Mouse (Mus musculus) midbrain, embryonic 13.5 days (tissue): ENCODE results near the gene Srpk1. TPM values are rescaled to one million over a fixed set of nuclear protein-coding genes. Genes with fewer than 3 reads are reported as not detected.
"Not testable (repeated sequence)": the region's sequence is repeated elsewhere in the genome, so short reads cannot be mapped to it uniquely, and the experiment has no call there.

Experiments used
- ATAC-seq: fragments of 200-750 bp; cut with Nextera tagmentation; 2 replicates; pipeline ENCODE4 v1.8.0; 2017; ENCODE audit warnings: mild to moderate bottlenecking, moderate TSS enrichment, moderate library complexity
- H3K27ac ChIP-seq: fragments of 300-500 bp; sonication (generic); 2 replicates; pipeline ENCODE4 v1.5.1; 2015; ENCODE audit warnings: inconsistent platforms, mild to moderate bottlenecking, moderate library complexity
- H3K27me3 ChIP-seq: fragments of 300-500 bp; sonication (generic); 2 replicates; pipeline ENCODE4 v1.6.1; 2015; ENCODE audit warnings: mild to moderate bottlenecking, inconsistent platforms
- H3K36me3 ChIP-seq: fragments of 300-500 bp; sonication (generic); 2 replicates; pipeline ENCODE4 v1.6.1; 2015; ENCODE audit warnings: mild to moderate bottlenecking, inconsistent platforms
- H3K4me1 ChIP-seq: fragments of 300-500 bp; sonication (generic); replicated peaks from 2 replicates; pipeline ENCODE4 v1.6.1; 2015; ENCODE audit warnings: inconsistent platforms
- H3K4me2 ChIP-seq: fragments of 300-500 bp; sonication (generic); replicated peaks from 2 replicates; pipeline ENCODE4 v1.6.1; 2015; ENCODE audit warnings: moderate library complexity, mild to moderate bottlenecking, inconsistent platforms
- H3K4me3 ChIP-seq: fragments of 300-500 bp; sonication (generic); replicated peaks from 2 replicates; pipeline ENCODE4 v1.5.1; 2015; ENCODE audit warnings: mild to moderate bottlenecking, inconsistent platforms
- H3K9ac ChIP-seq: fragments of 300-500 bp; sonication (generic); replicated peaks from 2 replicates; pipeline ENCODE4 v1.6.1; 2015; ENCODE audit warnings: mild to moderate bottlenecking, inconsistent platforms
- H3K9me3 ChIP-seq: fragments of 300-500 bp; sonication (generic); 2 replicates; pipeline ENCODE4 v1.6.1; 2016; ENCODE audit warnings: mild to moderate bottlenecking, inconsistent platforms
- WGBS: fragments of 180-500 bp; shearing (Covaris S2); methylation state at CpG from one replicate; pipeline ENCODE4 v1.1.7; 2015; 5-methylcytosine and 5-hydroxymethylcytosine counted together
- polyA plus RNA-seq: library from polyadenylated mRNA; unstranded; fragments of >200 nt; fragmentation: Nextera tagmentation; extraction: Ambion mirVana; gene quantifications from 2 replicates; pipeline ENCODE4 v1.2.1, GENCODE M21; 2015

The Srpk1 gene
- polyA plus RNA-seq, 1 experiment from 2014 or later, result 110 TPM

GRCm38 (mm10) chr17:28572521-28572920, 50.0 kb downstream of the Srpk1 start:
- Histone ChIP-seq H3K4me3 (no peak overlapping the region), H3K9me3 (no peaks in the 10 kb centered on the region), H3K9ac (no peak overlapping the region), H3K27me3 (peaks cover 6% of the 10 kb centered on the region; the same call in 1 of the 2 replicates), H3K36me3 (no peaks in the 10 kb centered on the region), H3K4me1 (peaks cover 9% of the 10 kb centered on the region), H3K4me2 (no peak overlapping the region), H3K27ac (no peak overlapping the region)
- no peak for ATAC-seq
- 85% methylated on average over 7 of the region's 7 CpGs for WGBS

GRCm38 (mm10) chr17:28571868-28572267, 50.6 kb downstream of the Srpk1 start:
- WGBS, result 86% methylated on average over 3 of the region's 3 CpGs
- H3K27ac ChIP-seq, result no peak overlapping the region
- no peak overlapping the region for H3K4me3 ChIP-seq

GRCm38 (mm10) chr17:28567541-28567940, 55.0 kb downstream of the Srpk1 start:
- H3K9me3 ChIP-seq, result no peaks in the 10 kb centered on the region
- no peak overlapping the region for H3K9ac ChIP-seq
- H3K4me2 ChIP-seq, result no peak overlapping the region
- H3K4me3 ChIP-seq, result no peak overlapping the region
- H3K36me3 ChIP-seq, result no peaks in the 10 kb centered on the region
- H3K27ac ChIP-seq, result no peak overlapping the region
- ATAC-seq, result no peak
- no peaks in the 10 kb centered on the region for H3K4me1 ChIP-seq
- WGBS, result 21% methylated on average over 3 of the region's 3 CpGs
- H3K27me3 ChIP-seq, result no peaks in the 10 kb centered on the region

More at GRCm38 (mm10) chr17:28571868-28572267, 50.6 kb downstream of the Srpk1 start:
- Histone ChIP-seq H3K27me3 (peaks cover 6% of the 10 kb centered on the region; the same call in 1 of the 2 replicates), H3K36me3 (no peaks in the 10 kb centered on the region), H3K4me1 (peaks cover 9% of the 10 kb centered on the region), H3K9me3 (no peaks in the 10 kb centered on the region), H3K4me2 (no peak overlapping the region), H3K9ac (no peak overlapping the region)
- no peak for ATAC-seq

- H3K27me3 ChIP-seq, result no peaks in the 10 kb centered on the region
- H3K4me3 ChIP-seq, result no peak overlapping the region
- H3K4me2 ChIP-seq, result no peak overlapping the region
- H3K9ac ChIP-seq, result no peak overlapping the region
- H3K4me1 ChIP-seq, result no peaks in the 10 kb centered on the region
- ATAC-seq, result no peak
- H3K36me3 ChIP-seq, result no peaks in the 10 kb centered on the region
- no peak overlapping the region for H3K27ac ChIP-seq
- H3K9me3 ChIP-seq, result no peaks in the 10 kb centered on the region
Observed at GRCm38 (mm10) chr17:28565181-28565580, 57.3 kb downstream of the Srpk1 start.

- no peaks in the 10 kb centered on the region for H3K9me3 ChIP-seq
Observed at GRCm38 (mm10) chr17:28561613-28562012, 60.9 kb downstream of the Srpk1 start.

GRCm38 (mm10) chr17:28560598-28560997, 61.9 kb downstream of the Srpk1 start, which contains the start of gene Clps:
TSS of gene Clps (minus strand) at chr17:28560766.
- H3K27me3 ChIP-seq, result no peaks in the 10 kb centered on the region
- no peak for ATAC-seq
- H3K9me3 ChIP-seq, result no peaks in the 10 kb centered on the region
- no peaks in the 10 kb centered on the region for H3K36me3 ChIP-seq
- 93% methylated on average over 4 of the region's 4 CpGs for WGBS
- no peak within 1 kb of the TSS for H3K9ac ChIP-seq
- H3K4me3 ChIP-seq, result no peak within 1 kb of the TSS
- no peak within 1 kb of the TSS for H3K27ac ChIP-seq
- H3K4me1 ChIP-seq, result peaks cover 13% of the 10 kb centered on the region; the same call in 1 of the 2 replicates
- H3K4me2 ChIP-seq, result no peak within 1 kb of the TSS

More at GRCm38 (mm10) chr17:28561613-28562012, 60.9 kb downstream of the Srpk1 start:
- Histone ChIP-seq H3K4me2 (no peak overlapping the region), H3K27ac (no peak overlapping the region), H3K4me1 (peaks cover 6% of the 10 kb centered on the region; the same call in 1 of the 2 replicates), H3K9ac (no peak overlapping the region), H3K4me3 (no peak overlapping the region), H3K36me3 (no peaks in the 10 kb centered on the region), H3K27me3 (no peaks in the 10 kb centered on the region)
- WGBS, result 67% methylated on average over 7 of the region's 7 CpGs
- no peak for ATAC-seq

- H3K27ac ChIP-seq, result no peak overlapping the region
- no peak for ATAC-seq
- no peak overlapping the region for H3K9ac ChIP-seq
- no peaks in the 10 kb centered on the region for H3K9me3 ChIP-seq
- no peaks in the 10 kb centered on the region for H3K27me3 ChIP-seq
- H3K4me2 ChIP-seq, result no peak overlapping the region
- H3K4me3 ChIP-seq, result no peak overlapping the region
- H3K4me1 ChIP-seq, result peaks cover 18% of the 10 kb centered on the region; the same call in 1 of the 2 replicates
- WGBS, result 77% methylated on average over 6 of the region's 6 CpGs
- no peaks in the 10 kb centered on the region for H3K36me3 ChIP-seq
Observed at GRCm38 (mm10) chr17:28557772-28558171, 64.7 kb downstream of the Srpk1 start.

GRCm38 (mm10) chr17:28556635-28557396, 65.7 kb downstream of the Srpk1 start:
- no peak; the same call in 1 of the 2 replicates for ATAC-seq
- Histone ChIP-seq H3K9me3 (no peaks in the 10 kb centered on the region), H3K4me2 (no peak overlapping the region), H3K4me3 (no peak overlapping the region), H3K9ac (no peak overlapping the region), H3K36me3 (no peaks in the 10 kb centered on the region), H3K27ac (no peak overlapping the region), H3K27me3 (no peaks in the 10 kb centered on the region), H3K4me1 (peaks cover 18% of the 10 kb centered on the region; the same call in 1 of the 2 replicates)
- WGBS, result 65% methylated on average over 6 of the region's 6 CpGs

GRCm38 (mm10) chr17:28554021-28554420, 68.5 kb downstream of the Srpk1 start:
- not testable (repeated sequence) for H3K9me3 ChIP-seq, H3K4me2 ChIP-seq, H3K4me3 ChIP-seq, ATAC-seq, H3K27ac ChIP-seq, H3K36me3 ChIP-seq, H3K27me3 ChIP-seq, H3K9ac ChIP-seq
- WGBS, result 94% methylated on average over 4 of the region's 4 CpGs
- H3K4me1 ChIP-seq, result peaks cover 18% of the 10 kb centered on the region; the same call in 1 of the 2 replicates

- 8% methylated on average over 14 of the region's 14 CpGs for WGBS
- no peak for ATAC-seq
Observed at GRCm38 (mm10) chr17:28553040-28553793, 69.3 kb downstream of the Srpk1 start.

GRCm38 (mm10) chr17:28549111-28549510, 73.4 kb downstream of the Srpk1 start, which contains the start of gene Clpsl2:
TSS of gene Clpsl2 (plus strand) at chr17:28549411.
- 74% methylated on average over 14 of the region's 14 CpGs for WGBS
- H3K4me2 ChIP-seq, result no peak within 1 kb of the TSS

More at GRCm38 (mm10) chr17:28553040-28553793, 69.3 kb downstream of the Srpk1 start:
- no peaks in the 10 kb centered on the region for H3K9me3 ChIP-seq
- 0 out of 2 replicates have a peak, but pooled peaks cover 4% of the 10 kb centered on the region for H3K27me3 ChIP-seq
- no peaks in the 10 kb centered on the region for H3K36me3 ChIP-seq
- no peak overlapping the region for H3K27ac ChIP-seq
- H3K9ac ChIP-seq, result no peak overlapping the region
- no peak overlapping the region for H3K4me2 ChIP-seq
- no peak overlapping the region for H3K4me3 ChIP-seq
- peaks cover 18% of the 10 kb centered on the region; the same call in 1 of the 2 replicates for H3K4me1 ChIP-seq

GRCm38 (mm10) chr17:28548550-28548949, 74.0 kb downstream of the Srpk1 start:
- 79% methylated on average over 11 of the region's 11 CpGs for WGBS
- Histone ChIP-seq H3K27me3 (0 out of 2 replicates have a peak, but pooled peaks cover 4% of the 10 kb centered on the region), H3K4me3 (no peak overlapping the region), H3K27ac (no peak overlapping the region), H3K4me2 (no peak overlapping the region), H3K36me3 (no peaks in the 10 kb centered on the region), H3K4me1 (0 out of 2 replicates have a peak, but pooled peaks cover 5% of the 10 kb centered on the region), H3K9me3 (no peaks in the 10 kb centered on the region), H3K9ac (no peak overlapping the region)
- no peak for ATAC-seq

More at GRCm38 (mm10) chr17:28549111-28549510, 73.4 kb downstream of the Srpk1 start, which contains the start of gene Clpsl2:
- Histone ChIP-seq H3K36me3 (no peaks in the 10 kb centered on the region), H3K27ac (no peak within 1 kb of the TSS), H3K4me3 (no peak within 1 kb of the TSS), H3K4me1 (0 out of 2 replicates have a peak, but pooled peaks cover 5% of the 10 kb centered on the region), H3K27me3 (0 out of 2 replicates have a peak, but pooled peaks cover 4% of the 10 kb centered on the region), H3K9me3 (no peaks in the 10 kb centered on the region), H3K9ac (no peak within 1 kb of the TSS)
- ATAC-seq, result no peak
